Mouse (Mus musculus) c-Kit-negative CD71-positive TER-119-positive erythroid progenitor cells, embryonic 14.5 days (primary cell): ENCODE measurements around the gene Wdr46.
A peak's percentile ranks its signal among the peaks of the same experiment; 100 is the strongest.

Experiments
- DNase-seq: peaks from one replicate; pipeline ENCODE4 v3.0.0-alpha.2; 2013; ENCODE audit warnings: low read depth, low spot score

Wdr46 gene

GRCm38 (mm10) chr17:33928251-33928947, 12.1 kb upstream of the Wdr46 start:
- no peak for DNase-seq

GRCm38 (mm10) chr17:33929371-33930279, 10.8 kb upstream of the Wdr46 start, which contains the start of gene Rgl2:
TSS of gene Rgl2 (plus strand) at chr17:33929543.
- DNase-seq: peak; percentile 89

GRCm38 (mm10) chr17:33930280-33931158, 9.9 kb upstream of the Wdr46 start:
- no peak for DNase-seq

- no peak for DNase-seq
Measured at GRCm38 (mm10) chr17:33931159-33931866, 9.1 kb upstream of the Wdr46 start.

- DNase-seq: no peak
Measured at GRCm38 (mm10) chr17:33931947-33932346, 8.5 kb upstream of the Wdr46 start.

GRCm38 (mm10) chr17:33932448-33932847, 8.0 kb upstream of the Wdr46 start:
- DNase-seq: no peak

- DNase-seq: no peak
Measured at GRCm38 (mm10) chr17:33932970-33933369, 7.5 kb upstream of the Wdr46 start.

GRCm38 (mm10) chr17:33935422-33936055, 4.9 kb upstream of the Wdr46 start:
- DNase-seq: no peak

- no peak for DNase-seq
Measured at GRCm38 (mm10) chr17:33936993-33937392, 3.5 kb upstream of the Wdr46 start.

GRCm38 (mm10) chr17:33938783-33939182, 1.7 kb upstream of the Wdr46 start:
- DNase-seq: no peak

- no peak for DNase-seq
Measured at GRCm38 (mm10) chr17:33940981-33941380, 521 bp downstream of the Wdr46 start.

- no peak for DNase-seq
Measured at GRCm38 (mm10) chr17:33941381-33941780, 921 bp downstream of the Wdr46 start.

GRCm38 (mm10) chr17:33943454-33943853, 3.0 kb downstream of the Wdr46 start:
- DNase-seq: no peak

GRCm38 (mm10) chr17:33947430-33948089, 7.1 kb downstream of the Wdr46 start:
- no peak for DNase-seq

GRCm38 (mm10) chr17:33948090-33948904, 7.8 kb downstream of the Wdr46 start:
- no peak for DNase-seq

GRCm38 (mm10) chr17:33948905-33949537, 8.6 kb downstream of the Wdr46 start:
- no peak for DNase-seq

- no peak for DNase-seq
Measured at GRCm38 (mm10) chr17:33950131-33950625, 9.7 kb downstream of the Wdr46 start.
